Mouse (Mus musculus): ENCODE measurements at regions not wholly inside any gene's neighbourhood (a gene's known extent, or its start where the extent isn't known, plus 50 kb on each side); places are given as distances from the start of the nearest gene placed in this dataset.

DNA sequence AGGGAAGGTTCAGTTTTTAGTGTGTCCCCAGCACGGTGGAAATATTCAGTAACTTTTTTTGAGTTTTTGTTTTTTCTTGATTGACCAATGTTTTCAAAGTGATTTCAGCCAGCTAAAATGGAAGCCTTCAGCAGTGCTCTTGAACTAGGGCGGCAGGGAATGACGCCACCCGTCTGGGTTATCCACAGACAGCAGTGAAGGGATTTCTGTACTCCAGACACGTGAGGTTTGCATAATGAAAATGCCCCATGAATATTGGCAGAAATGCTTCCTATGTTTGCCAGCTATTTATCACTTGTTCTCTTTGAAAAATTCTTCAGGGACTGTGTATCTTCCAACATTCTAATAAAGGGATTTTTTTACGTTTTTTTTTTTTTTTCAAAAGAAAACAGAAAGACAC, 221.1 kb downstream of the Cbln4 start:
- TF ChIP-seq EP300 (IDR thresholded peaks at IDR 0.05; ENCODE audit: insufficient read depth, low read depth, low read length): no peak
- TF ChIP-seq CTCF (IDR thresholded peaks at IDR 0.05; ENCODE audit: low read depth, low read length): no peak
- no peak for TF ChIP-seq POLR2A (IDR thresholded peaks at IDR 0.05; ENCODE audit: insufficient read depth, low read length)

All from ES-Bruce4 (cell line).